Mouse (Mus musculus) ES-Bruce4 (cell line): ENCODE data around the gene Gria2. TPM values are rescaled to one million over a fixed set of nuclear protein-coding genes. Genes with fewer than 3 reads are reported as not detected.

ENCODE experiments used
- H3K27ac ChIP-seq: 2 replicates; pipeline ENCODE4 v1.5.1; 2012; ENCODE audit warnings: low read length, inconsistent platforms; ENCODE audit not compliant: insufficient read depth
- H3K27me3 ChIP-seq: 2 replicates; pipeline ENCODE4 v1.6.1; 2012; ENCODE audit warnings: mild to moderate bottlenecking, low read length, inconsistent platforms; ENCODE audit not compliant: control insufficient read depth, poor library complexity, insufficient read depth, severe bottlenecking
- H3K36me3 ChIP-seq: 2 replicates; pipeline ENCODE4 v1.6.1; 2012; ENCODE audit warnings: inconsistent platforms, mild to moderate bottlenecking, low read length, moderate library complexity; ENCODE audit not compliant: control insufficient read depth, poor library complexity, insufficient read depth, severe bottlenecking
- H3K4me1 ChIP-seq: one replicate; pipeline ENCODE4 v1.8.1; 2011; ENCODE audit warnings: low read length; ENCODE audit not compliant: control insufficient read depth, insufficient read depth
- H3K4me3 ChIP-seq: 2 replicates; pipeline ENCODE4 v1.5.1; 2011; ENCODE audit warnings: low read depth, mild to moderate bottlenecking, low read length
- H3K9ac ChIP-seq: 2 replicates; pipeline ENCODE4 v1.6.1; 2012; ENCODE audit warnings: low read depth, mild to moderate bottlenecking, inconsistent platforms; ENCODE audit not compliant: poor library complexity, severe bottlenecking
- H3K9me3 ChIP-seq: replicated peaks from 2 replicates; pipeline ENCODE4 v1.6.1; 2012; ENCODE audit warnings: mild to moderate bottlenecking, low read length, inconsistent platforms; ENCODE audit not compliant: control insufficient read depth, poor library complexity, insufficient read depth, severe bottlenecking
- CTCF ChIP-seq: IDR thresholded peaks from one replicate; pipeline ENCODE4 v1.8.1; 2011; ENCODE audit warnings: low read depth, low read length
- EP300 ChIP-seq: IDR thresholded peaks from 2 replicates; pipeline ENCODE4 v1.6.1; 2011; ENCODE audit warnings: low read depth, low read length; ENCODE audit not compliant: insufficient read depth
- POLR2A ChIP-seq: IDR thresholded peaks from one replicate; pipeline ENCODE4 v1.8.1; 2011; ENCODE audit warnings: low read length; ENCODE audit not compliant: insufficient read depth
- polyA plus RNA-seq: library from polyadenylated mRNA; stranded (reverse); fragments of >200 nt; gene quantifications from 2 replicates; pipeline ENCODE4 v1.2.4, GENCODE M21; 2011; ENCODE audit warnings: low read depth; ENCODE audit not compliant: missing spikeins, insufficient read depth, insufficient read length

The Gria2 gene
- polyA plus RNA-seq, 1 experiment = not detected

DNA sequence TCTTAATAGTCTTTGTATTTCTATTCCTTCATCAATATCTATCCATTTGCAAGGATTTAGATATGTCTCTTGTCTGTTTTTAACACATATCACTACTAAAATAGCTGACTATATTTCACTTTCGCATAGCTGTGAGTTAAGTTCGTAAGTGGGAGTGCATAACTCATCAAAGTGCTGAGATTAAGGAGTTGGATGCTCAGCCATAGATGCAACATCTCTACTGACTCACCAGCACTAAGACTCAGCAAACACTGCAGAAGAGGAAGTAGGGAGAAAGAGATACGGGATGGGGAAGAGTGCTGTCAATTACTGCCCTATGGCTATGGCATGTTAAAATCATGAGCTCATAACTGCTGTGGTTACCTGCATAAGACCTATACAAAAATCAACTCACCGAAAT lies 29.4 kb downstream of the Gria2 start:
- no peak overlapping the region for H3K9ac ChIP-seq
- no peaks in the 10 kb centered on the region for H3K4me1 ChIP-seq
- no peaks in the 10 kb centered on the region for H3K27me3 ChIP-seq
- H3K27ac ChIP-seq = no peak overlapping the region
- no peaks in the 10 kb centered on the region for H3K9me3 ChIP-seq
- no peak overlapping the region for H3K4me3 ChIP-seq
- H3K36me3 ChIP-seq = no peaks in the 10 kb centered on the region
- TF ChIP-seq EP300 = no peak
- TF ChIP-seq CTCF = no peak
- TF ChIP-seq POLR2A = no peak

DNA sequence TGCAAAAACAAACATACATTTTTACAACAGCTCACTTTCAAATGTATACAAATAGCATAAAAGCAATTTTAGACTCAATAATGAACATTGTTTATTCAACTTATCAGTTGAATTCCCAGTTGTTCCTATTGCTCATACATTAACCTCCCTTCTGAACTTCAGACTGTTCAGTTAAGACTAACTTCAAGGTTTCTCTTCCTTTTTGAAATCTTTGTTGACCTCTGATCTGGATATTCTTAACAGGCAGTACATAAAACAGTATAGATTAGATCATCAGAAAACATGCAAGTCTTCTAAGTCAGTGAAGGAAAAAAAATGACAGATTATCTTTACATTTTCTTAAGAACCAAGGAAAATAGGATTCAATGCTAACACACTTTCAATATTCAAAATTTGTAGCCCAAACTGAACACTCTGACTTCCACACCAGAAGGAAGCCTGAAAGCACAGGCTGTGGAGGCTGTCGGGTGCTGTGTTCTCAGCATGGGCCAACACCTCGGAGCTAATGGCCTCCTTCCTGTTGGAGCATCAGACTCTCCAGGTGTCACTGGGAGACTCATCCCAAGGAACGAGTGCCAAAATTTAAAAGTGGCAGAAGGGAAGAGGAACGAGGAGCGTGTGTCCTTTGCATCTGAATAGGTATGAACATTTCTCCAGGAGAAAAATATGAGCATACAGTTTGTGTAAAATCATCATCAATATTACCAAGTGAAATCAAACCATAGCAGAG lies 33.0 kb downstream of the Gria2 start:
- no peaks in the 10 kb centered on the region for H3K4me1 ChIP-seq
- no peaks in the 10 kb centered on the region for H3K36me3 ChIP-seq
- H3K27ac ChIP-seq = no peak overlapping the region
- H3K27me3 ChIP-seq = no peaks in the 10 kb centered on the region
- H3K9me3 ChIP-seq = no peaks in the 10 kb centered on the region
- H3K9ac ChIP-seq = no peak overlapping the region
- TF ChIP-seq EP300 = no peak
- no peak for TF ChIP-seq CTCF
- TF ChIP-seq POLR2A = no peak
- no peak overlapping the region for H3K4me3 ChIP-seq

DNA sequence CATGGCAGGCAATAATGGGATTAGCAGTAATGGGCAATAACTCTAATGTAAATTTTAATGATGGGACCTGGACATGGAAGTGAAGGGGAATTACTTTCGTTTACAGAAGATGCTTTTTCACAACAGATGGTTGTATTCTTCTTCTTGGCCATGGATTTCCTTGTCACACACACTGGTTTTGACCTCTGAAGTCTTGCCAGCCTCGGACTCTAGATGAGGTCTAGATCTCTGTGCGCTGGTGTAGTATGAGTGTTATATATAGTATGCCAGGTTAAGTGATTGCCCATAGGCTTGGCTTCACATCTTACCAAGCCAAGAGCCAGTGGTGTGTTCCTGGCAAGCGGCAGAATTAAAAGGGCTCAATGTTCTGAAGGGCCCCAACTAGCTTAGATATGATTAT lies 43.7 kb downstream of the Gria2 start:
- H3K4me3 ChIP-seq = no peak overlapping the region
- H3K27ac ChIP-seq = no peak overlapping the region
- no peaks in the 10 kb centered on the region for H3K9me3 ChIP-seq
- no peaks in the 10 kb centered on the region for H3K4me1 ChIP-seq
- H3K27me3 ChIP-seq = no peaks in the 10 kb centered on the region
- no peaks in the 10 kb centered on the region for H3K36me3 ChIP-seq
- H3K9ac ChIP-seq = no peak overlapping the region
- TF ChIP-seq CTCF (no peak), POLR2A (no peak), EP300 (no peak)

DNA sequence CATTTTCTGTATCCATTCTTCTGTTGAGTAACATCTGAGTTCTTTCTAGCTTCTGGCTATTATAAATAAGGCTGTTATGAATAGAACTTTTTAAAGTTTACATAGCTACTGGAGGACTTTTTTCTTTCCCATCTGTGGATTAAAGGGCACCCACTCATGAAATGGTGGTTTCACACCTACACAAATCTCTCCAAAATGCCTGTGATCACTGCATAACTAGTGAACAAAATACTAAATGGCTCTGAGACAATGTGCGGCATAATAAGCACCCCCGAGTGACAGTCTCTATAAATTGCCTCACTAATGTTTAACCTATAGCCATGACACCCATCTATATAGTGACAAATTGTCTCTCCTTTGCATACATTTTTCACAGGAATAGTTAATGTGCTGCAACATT lies 44.3 kb downstream of the Gria2 start:
- no peaks in the 10 kb centered on the region for H3K36me3 ChIP-seq
- no peak for TF ChIP-seq POLR2A
- no peak for TF ChIP-seq CTCF
- no peak for TF ChIP-seq EP300

DNA sequence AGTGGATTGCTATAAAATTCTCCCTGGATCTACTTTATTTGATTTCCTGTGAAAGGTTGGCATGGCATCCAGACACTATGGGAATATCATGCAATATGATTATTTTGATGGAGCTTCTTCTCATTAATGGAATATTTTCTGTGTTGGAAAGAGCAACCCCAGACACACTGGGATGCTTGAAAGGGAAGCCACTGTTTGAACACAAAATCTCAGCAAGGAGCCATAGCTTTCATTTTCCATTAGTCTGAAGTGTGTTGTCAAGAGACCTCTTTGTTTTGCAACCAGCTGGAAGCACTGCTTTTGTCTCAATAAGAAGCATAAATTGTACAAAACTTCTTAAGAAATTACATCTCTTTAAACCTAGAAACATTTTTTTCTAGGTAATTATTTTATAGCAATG lies 51.8 kb downstream of the Gria2 start:
- no peaks in the 10 kb centered on the region for H3K4me1 ChIP-seq
- H3K4me3 ChIP-seq = no peak overlapping the region
- TF ChIP-seq EP300 = no peak
- TF ChIP-seq POLR2A = no peak
- no peak for TF ChIP-seq CTCF
- H3K9ac ChIP-seq = no peak overlapping the region
- H3K27ac ChIP-seq = no peak overlapping the region
- no peaks in the 10 kb centered on the region for H3K9me3 ChIP-seq
- H3K36me3 ChIP-seq = no peaks in the 10 kb centered on the region
- no peaks in the 10 kb centered on the region for H3K27me3 ChIP-seq

More for the DNA sequence above, 44.3 kb downstream of the Gria2 start:
- no peak overlapping the region for H3K27ac ChIP-seq
- H3K27me3 ChIP-seq = no peaks in the 10 kb centered on the region
- H3K4me1 ChIP-seq = no peaks in the 10 kb centered on the region
- H3K9ac ChIP-seq = no peak overlapping the region
- H3K4me3 ChIP-seq = no peak overlapping the region
- H3K9me3 ChIP-seq = no peaks in the 10 kb centered on the region

DNA sequence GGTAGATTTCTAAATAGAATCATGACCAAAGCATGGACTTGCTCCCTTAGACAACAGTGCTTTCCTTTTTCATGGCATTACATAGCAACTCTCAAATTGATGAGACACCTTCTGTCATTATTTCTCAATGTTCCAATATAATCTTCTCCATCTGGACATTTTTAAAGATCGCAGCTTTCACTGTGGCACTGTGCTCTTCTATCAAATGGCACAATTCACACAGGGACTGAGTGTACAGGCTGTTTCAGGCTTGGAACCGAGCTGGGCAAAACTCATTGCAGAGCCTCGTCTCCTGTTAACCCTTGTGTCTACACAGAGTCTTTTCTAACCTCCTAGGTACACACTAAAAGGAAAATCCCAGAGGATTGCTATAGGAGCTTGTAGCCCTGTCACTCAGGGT lies 77.4 kb downstream of the Gria2 start:
- H3K4me3 ChIP-seq = no peak overlapping the region
- H3K4me1 ChIP-seq = no peaks in the 10 kb centered on the region
- no peak overlapping the region for H3K9ac ChIP-seq
- H3K27ac ChIP-seq = no peak overlapping the region
- no peaks in the 10 kb centered on the region for H3K9me3 ChIP-seq
- no peaks in the 10 kb centered on the region for H3K27me3 ChIP-seq
- no peaks in the 10 kb centered on the region for H3K36me3 ChIP-seq
- TF ChIP-seq EP300 = no peak
- TF ChIP-seq CTCF = no peak
- TF ChIP-seq POLR2A = no peak
